ENCODE assay signal across 11 mouse cellular contexts in genomic region chr4:46747007-46747746, GRCm38 (mm10).
DNase-seq lines count a peak whose midpoint lies in the region; ATAC-seq and TF ChIP-seq lines count a peak whose summit lies in the region.
"Had no signal": no experiment of that assay in that cellular context is flagged by ENCODE, and none has a peak within 500 bp of the region (broad histone marks: within the 10 kb centered on the region; RNA-seq: fewer than 3 reads in every experiment).

No protein-coding gene starts in this region.

- ATAC-seq in forebrain, embryonic 12.5 days (ENCODE audit: low FRiP score), result peak; percentile 27; the same call in 1 of the 2 replicates
- peak; percentile 28; the same call in 1 of the 2 replicates for ATAC-seq in neural tube, embryonic 15.5 days (ENCODE audit: low FRiP score)
- ATAC-seq in inflammation-experienced regulatory T-cells, adult 6 months, result no peak
- ATAC-seq in intestine, postnatal 0 days, result no peak

- H3K4me2 ChIP-seq in forebrain, embryonic 12.5 days, result no peak overlapping the region
- H3K4me2 ChIP-seq in neural tube, embryonic 15.5 days, result no peak overlapping the region
- H3K4me2 ChIP-seq in intestine, postnatal 0 days (replicated peaks; ENCODE audit: low read depth), result no peak overlapping the region
- H3K4me2 ChIP-seq: heart, embryonic 15.5 days had no signal

- no peak overlapping the region for H3K9ac ChIP-seq in forebrain, embryonic 12.5 days
- H3K9ac ChIP-seq in neural tube, embryonic 15.5 days (replicated peaks), result no peak overlapping the region
- H3K9ac ChIP-seq in intestine, postnatal 0 days (ENCODE audit: low read depth, low read length), result no peak overlapping the region
- H3K9ac ChIP-seq: heart, embryonic 15.5 days had no signal

- H3K4me1 ChIP-seq in forebrain, embryonic 12.5 days, result peaks cover 21% of the 10 kb centered on the region
- peaks cover 23% of the 10 kb centered on the region for H3K4me1 ChIP-seq in neural tube, embryonic 15.5 days
- no peaks in the 10 kb centered on the region for H3K4me1 ChIP-seq in intestine, postnatal 0 days (replicated peaks; ENCODE audit: control insufficient read depth, insufficient read depth, low read length)

- WGBS in forebrain, embryonic 12.5 days, result 31% methylated on average over 14 of the region's 14 CpGs
- 34% methylated on average over 14 of the region's 14 CpGs for WGBS in neural tube, embryonic 15.5 days
- 49% methylated on average over 14 of the region's 14 CpGs for WGBS in intestine, postnatal 0 days

- DNase-seq in left cerebral cortex, postnatal 25 days (ENCODE audit: low spot score in 2 of 2), result peak; percentile 51 to 80
- DNase-seq in left cerebral cortex, postnatal 4 days, result no peak
- peak; percentile 74 to 86 for DNase-seq in layer of hippocampus, adult 18-20 months (ENCODE audit: low spot score in 2 of 2)
- no peak for DNase-seq in thymus, adult 18-20 months
- DNase-seq: thymus, postnatal 36 days had no signal

- intact Hi-C loops in left cerebral cortex, postnatal 25 days (cut with DNase I), result no loop called here
- intact Hi-C loops in left cerebral cortex, postnatal 4 days (cut with DNase I), result no loop called here

- H3K27me3 ChIP-seq in forebrain, embryonic 12.5 days, result peaks cover 4% of the 10 kb centered on the region; the same call in 1 of the 2 replicates
- H3K27me3 ChIP-seq in neural tube, embryonic 15.5 days (replicated peaks), result no peaks in the 10 kb centered on the region
- H3K27me3 ChIP-seq in intestine, postnatal 0 days (replicated peaks; ENCODE audit: control insufficient read depth, insufficient read depth, low read length), result no peaks in the 10 kb centered on the region

- peak overlapping the region; percentile 50; the same call in 1 of the 2 replicates for H3K27ac ChIP-seq in forebrain, embryonic 12.5 days
- H3K27ac ChIP-seq in neural tube, embryonic 15.5 days (replicated peaks), result peak overlapping the region; percentile 45; the same call in 1 of the 2 replicates
- no peak overlapping the region for H3K27ac ChIP-seq in intestine, postnatal 0 days (ENCODE audit: low read depth, low read length)
- H3K27ac ChIP-seq: heart, embryonic 15.5 days had no signal

- no peaks in the 10 kb centered on the region for H3K36me3 ChIP-seq in forebrain, embryonic 12.5 days (replicated peaks)
- H3K36me3 ChIP-seq in neural tube, embryonic 15.5 days, result no peaks in the 10 kb centered on the region
- H3K36me3 ChIP-seq in intestine, postnatal 0 days (ENCODE audit: control insufficient read depth, insufficient read depth), result no peaks in the 10 kb centered on the region
- H3K36me3 ChIP-seq: heart, embryonic 15.5 days had no signal

- H3K4me3 ChIP-seq in forebrain, embryonic 12.5 days (replicated peaks), result no peak overlapping the region
- no peak overlapping the region for H3K4me3 ChIP-seq in neural tube, embryonic 15.5 days (replicated peaks)
- no peak overlapping the region for H3K4me3 ChIP-seq in intestine, postnatal 0 days (ENCODE audit: low read depth, low read length)
- H3K4me3 ChIP-seq: erythroblast, embryonic 14.5 days; heart, embryonic 15.5 days had no signal

- no peak for TF ChIP-seq CTCF in intestine, postnatal 0 days (IDR thresholded peaks at IDR 0.05; ENCODE audit: low read depth)

- no peaks in the 10 kb centered on the region for H3K9me3 ChIP-seq in forebrain, embryonic 12.5 days
- no peaks in the 10 kb centered on the region for H3K9me3 ChIP-seq in neural tube, embryonic 15.5 days (replicated peaks)
- H3K9me3 ChIP-seq in intestine, postnatal 0 days (ENCODE audit: control insufficient read depth), result no peaks in the 10 kb centered on the region
- H3K9me3 ChIP-seq: heart, embryonic 15.5 days had no signal

Comparison
In these comparisons a context has a peak if more than half of its experiments do, and no peak if none do; other contexts are left out.
1. DNase-seq: peak in left cerebral cortex, postnatal 25 days (2 of 2) and layer of hippocampus, adult 18-20 months (2 of 2); none in left cerebral cortex, postnatal 4 days (single experiment) and thymus, adult 18-20 months (0 of 2).
2. ATAC-seq: peak in forebrain, embryonic 12.5 days (single experiment) and neural tube, embryonic 15.5 days (single experiment); none in inflammation-experienced regulatory T-cells, adult 6 months (single experiment) and intestine, postnatal 0 days (single experiment).